Mouse (Mus musculus) E14TG2a.4 (cell line): ENCODE measurements around the gene Olfr203.
"Not testable (repeated sequence)": the region's sequence is repeated elsewhere in the genome, so short reads cannot be mapped to it uniquely, and the experiment has no call there.

Experiments
- H3K27me3 ChIP-seq: 2 replicates; pipeline ENCODE4 v1.6.1; 2014; ENCODE audit warnings: low read length, control low read depth; ENCODE audit not compliant: insufficient read depth
- H3K36me3 ChIP-seq: 2 replicates; pipeline ENCODE4 v1.6.1; 2014; ENCODE audit warnings: low read length, control low read depth; ENCODE audit not compliant: insufficient read depth
- H3K4me1 ChIP-seq: replicated peaks from 2 replicates; pipeline ENCODE4 v1.6.1; 2014; ENCODE audit warnings: low read depth, low read length, control low read depth
- H3K4me3 ChIP-seq: replicated peaks from 2 replicates; pipeline ENCODE4 v1.5.1; 2014; ENCODE audit warnings: mild to moderate bottlenecking, low read length
- H3K9me3 ChIP-seq: 2 replicates; pipeline ENCODE4 v1.6.1; 2014; ENCODE audit warnings: low read length, control low read depth
- CTCF ChIP-seq: conservative IDR thresholded peaks from 2 replicates; pipeline ENCODE4 v1.5.1; 2014; ENCODE audit warnings: low read length
- NANOG ChIP-seq: IDR thresholded peaks from 2 replicates; pipeline ENCODE4 v1.6.1; 2014; ENCODE audit warnings: borderline replicate concordance, low read length, mixed read lengths
- POU5F1 ChIP-seq: IDR thresholded peaks from 2 replicates; pipeline ENCODE4 v1.6.1; 2014; ENCODE audit warnings: low read length, borderline replicate concordance

Olfr203 gene

GRCm38 (mm10) chr16:59298581-59298980 lies at the start of gene Olfr203:
Gene Olfr203, plus strand, starts transcription at chr16:59298881.
- Histone ChIP-seq H3K36me3 (no peaks in the 10 kb centered on the region), H3K4me1 (no peaks in the 10 kb centered on the region), H3K27me3 (no peaks in the 10 kb centered on the region), H3K9me3 (no peaks in the 10 kb centered on the region), H3K4me3 (no peak within 1 kb of the TSS)
- TF ChIP-seq NANOG = no peak
- no peak for TF ChIP-seq CTCF

GRCm38 (mm10) chr16:59249684-59250083 lies 49.0 kb upstream of the Olfr203 start:
- H3K4me3 ChIP-seq = no peak overlapping the region
- TF ChIP-seq POU5F1 = no peak
- TF ChIP-seq CTCF = no peak
- no peak for TF ChIP-seq NANOG
- H3K9me3 ChIP-seq = peaks cover 25% of the 10 kb centered on the region; the same call in 1 of the 2 replicates
- no peaks in the 10 kb centered on the region for H3K27me3 ChIP-seq
- no peaks in the 10 kb centered on the region for H3K4me1 ChIP-seq
- H3K36me3 ChIP-seq = no peaks in the 10 kb centered on the region

- H3K4me3 ChIP-seq, H3K4me1 ChIP-seq, H3K27me3 ChIP-seq, H3K9me3 ChIP-seq, H3K36me3 ChIP-seq: not testable (repeated sequence)
These were observed 29.6 kb upstream of the Olfr203 start for GRCm38 (mm10) chr16:59269097-59269496.

- not testable (repeated sequence) for H3K4me1 ChIP-seq, H3K9me3 ChIP-seq, H3K36me3 ChIP-seq, H3K4me3 ChIP-seq, H3K27me3 ChIP-seq
These were observed 26.1 kb upstream of the Olfr203 start, which contains the start of gene Olfr201 for GRCm38 (mm10) chr16:59272532-59272931. Gene Olfr201, minus strand, starts transcription at chr16:59272632.

GRCm38 (mm10) chr16:59280542-59280941 lies 18.1 kb upstream of the Olfr203 start:
- Histone ChIP-seq H3K4me1 (no peaks in the 10 kb centered on the region), H3K27me3 (no peaks in the 10 kb centered on the region), H3K4me3 (no peak overlapping the region), H3K36me3 (no peaks in the 10 kb centered on the region), H3K9me3 (no peaks in the 10 kb centered on the region)
- TF ChIP-seq NANOG (no peak), POU5F1 (no peak), CTCF (no peak)

GRCm38 (mm10) chr16:59283476-59283875 lies 15.2 kb upstream of the Olfr203 start:
- TF ChIP-seq NANOG (no peak), POU5F1 (no peak), CTCF (no peak)
- H3K9me3 ChIP-seq = no peaks in the 10 kb centered on the region
- no peak overlapping the region for H3K4me3 ChIP-seq
- no peaks in the 10 kb centered on the region for H3K36me3 ChIP-seq
- no peaks in the 10 kb centered on the region for H3K27me3 ChIP-seq
- no peaks in the 10 kb centered on the region for H3K4me1 ChIP-seq

GRCm38 (mm10) chr16:59286693-59287092 lies 12.0 kb upstream of the Olfr203 start, which contains the start of gene Olfr202:
Gene Olfr202, minus strand, starts transcription at chr16:59286793.
- Histone ChIP-seq H3K9me3 (no peaks in the 10 kb centered on the region), H3K4me1 (no peaks in the 10 kb centered on the region), H3K27me3 (no peaks in the 10 kb centered on the region), H3K36me3 (no peaks in the 10 kb centered on the region), H3K4me3 (no peak within 1 kb of the TSS)
- TF ChIP-seq CTCF (no peak), POU5F1 (no peak)

GRCm38 (mm10) chr16:59287576-59287975 lies 11.1 kb upstream of the Olfr203 start:
- H3K27me3 ChIP-seq, H3K9me3 ChIP-seq, H3K36me3 ChIP-seq, H3K4me1 ChIP-seq, H3K4me3 ChIP-seq: not testable (repeated sequence)

- Histone ChIP-seq H3K36me3 (no peaks in the 10 kb centered on the region), H3K27me3 (no peaks in the 10 kb centered on the region), H3K4me1 (no peaks in the 10 kb centered on the region), H3K9me3 (peaks cover 17% of the 10 kb centered on the region), H3K4me3 (no peak within 1 kb of the TSS)
- no peak for TF ChIP-seq POU5F1
- no peak for TF ChIP-seq NANOG
- no peak for TF ChIP-seq CTCF
These were observed 19.5 kb downstream of the Olfr203 start, which contains the start of gene Olfr204 for GRCm38 (mm10) chr16:59318148-59318547. Gene Olfr204, minus strand, starts transcription at chr16:59318248.

- H3K9me3 ChIP-seq = peaks cover 20% of the 10 kb centered on the region
- H3K36me3 ChIP-seq, H3K4me1 ChIP-seq, H3K4me3 ChIP-seq, H3K27me3 ChIP-seq: not testable (repeated sequence)
These were observed 24.6 kb downstream of the Olfr203 start for GRCm38 (mm10) chr16:59323262-59323661.
